Mouse (Mus musculus): ENCODE measurements around the gene Arpc1a.
A peak's percentile ranks its signal among the peaks of the same experiment; 100 is the strongest.
"Not testable (repeated sequence)": the region's sequence is repeated elsewhere in the genome, so short reads cannot be mapped to it uniquely, and the experiment has no call there.

The Arpc1a gene

GRCm38 (mm10) chr5:145083632-145084451 lies at the start of gene Arpc1a, which contains the start of gene Kpna7:
Gene Arpc1a, plus strand, starts transcription at chr5:145083830.
Gene Kpna7, minus strand, starts transcription at chr5:145084030.
- peak; percentile 96 to 99 for DNase-seq

- peak in 1 of 2 experiments; percentile 35 for DNase-seq
Observed at GRCm38 (mm10) chr5:145041628-145042027, 42.0 kb upstream of the Arpc1a start.

- not testable (repeated sequence) for DNase-seq
Observed at GRCm38 (mm10) chr5:145042690-145043089, 40.9 kb upstream of the Arpc1a start, which contains the start of gene 1700018F24Rik. Gene 1700018F24Rik, plus strand, starts transcription at chr5:145042990.

- DNase-seq, result not testable (repeated sequence)
Observed at GRCm38 (mm10) chr5:145054187-145054586, 29.4 kb upstream of the Arpc1a start.

- DNase-seq, result no peak
Observed at GRCm38 (mm10) chr5:145057907-145058306, 25.7 kb upstream of the Arpc1a start.

- no peak for DNase-seq
Observed at GRCm38 (mm10) chr5:145058722-145059121, 24.9 kb upstream of the Arpc1a start.

GRCm38 (mm10) chr5:145059524-145059923 lies 24.1 kb upstream of the Arpc1a start:
- DNase-seq, result no peak

GRCm38 (mm10) chr5:145064765-145065340 lies 18.8 kb upstream of the Arpc1a start:
- no peak for DNase-seq

- DNase-seq, result no peak
Observed at GRCm38 (mm10) chr5:145068863-145069262, 14.8 kb upstream of the Arpc1a start.

GRCm38 (mm10) chr5:145069707-145070106 lies 13.9 kb upstream of the Arpc1a start:
- DNase-seq, result peak; percentile 47 to 88

- DNase-seq, result peak in 1 of 2 experiments; percentile 23
Observed at GRCm38 (mm10) chr5:145071342-145071741, 12.3 kb upstream of the Arpc1a start.

- no peak for DNase-seq
Observed at GRCm38 (mm10) chr5:145075081-145075480, 8.5 kb upstream of the Arpc1a start.

- no peak for DNase-seq
Observed at GRCm38 (mm10) chr5:145081866-145082613, 1.6 kb upstream of the Arpc1a start.

GRCm38 (mm10) chr5:145083201-145083600 lies 429 bp upstream of the Arpc1a start:
- DNase-seq, result not testable (repeated sequence)

GRCm38 (mm10) chr5:145084822-145085221 lies 1.2 kb downstream of the Arpc1a start:
- DNase-seq, result no peak

- no peak for DNase-seq
Observed at GRCm38 (mm10) chr5:145088186-145088585, 4.6 kb downstream of the Arpc1a start.

- no peak for DNase-seq
Observed at GRCm38 (mm10) chr5:145089878-145090277, 6.2 kb downstream of the Arpc1a start.

GRCm38 (mm10) chr5:145096195-145096594 lies 12.6 kb downstream of the Arpc1a start:
- no peak for DNase-seq

- DNase-seq, result no peak
Observed at GRCm38 (mm10) chr5:145098340-145098821, 14.8 kb downstream of the Arpc1a start.

- DNase-seq, result no peak
Observed at GRCm38 (mm10) chr5:145100960-145101359, 17.3 kb downstream of the Arpc1a start.

GRCm38 (mm10) chr5:145101451-145101850 lies 17.8 kb downstream of the Arpc1a start:
- not testable (repeated sequence) for DNase-seq

- no peak for DNase-seq
Observed at GRCm38 (mm10) chr5:145102706-145103105, 19.1 kb downstream of the Arpc1a start.

GRCm38 (mm10) chr5:145104328-145104727 lies 20.7 kb downstream of the Arpc1a start:
- DNase-seq, result no peak
